Mouse (Mus musculus) urinary bladder, adult 18-20 months (tissue): ENCODE measurements around the gene 4921536K21Rik.

Experiments used
- DNase-seq, 2 experiments: peaks; one replicate each; pipeline ENCODE4 v3.0.0; 2022; ENCODE audit warnings: low spot score in 2 of 2, mixed read lengths in 2 of 2

The 4921536K21Rik gene

DNA sequence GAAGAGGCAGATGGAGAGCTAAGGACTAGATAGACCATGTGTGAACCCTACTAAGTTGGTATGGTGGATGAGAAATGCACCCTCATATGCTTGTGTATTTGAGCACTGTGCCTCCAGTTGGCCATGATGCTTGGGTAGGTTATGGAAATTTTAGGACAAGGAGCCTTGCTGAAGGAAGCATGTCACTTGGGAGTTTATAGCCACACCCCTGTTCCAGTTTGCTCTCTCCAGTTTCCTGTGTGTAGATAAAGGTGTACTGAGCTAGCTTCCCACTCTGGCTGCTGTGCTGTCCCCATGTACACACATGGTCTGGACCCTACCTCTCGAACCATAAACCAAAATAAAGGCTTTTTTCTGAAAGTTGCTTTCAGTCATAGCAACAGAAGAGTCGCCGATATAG is 40.7 kb downstream of the 4921536K21Rik start:
- no peak for DNase-seq

DNA sequence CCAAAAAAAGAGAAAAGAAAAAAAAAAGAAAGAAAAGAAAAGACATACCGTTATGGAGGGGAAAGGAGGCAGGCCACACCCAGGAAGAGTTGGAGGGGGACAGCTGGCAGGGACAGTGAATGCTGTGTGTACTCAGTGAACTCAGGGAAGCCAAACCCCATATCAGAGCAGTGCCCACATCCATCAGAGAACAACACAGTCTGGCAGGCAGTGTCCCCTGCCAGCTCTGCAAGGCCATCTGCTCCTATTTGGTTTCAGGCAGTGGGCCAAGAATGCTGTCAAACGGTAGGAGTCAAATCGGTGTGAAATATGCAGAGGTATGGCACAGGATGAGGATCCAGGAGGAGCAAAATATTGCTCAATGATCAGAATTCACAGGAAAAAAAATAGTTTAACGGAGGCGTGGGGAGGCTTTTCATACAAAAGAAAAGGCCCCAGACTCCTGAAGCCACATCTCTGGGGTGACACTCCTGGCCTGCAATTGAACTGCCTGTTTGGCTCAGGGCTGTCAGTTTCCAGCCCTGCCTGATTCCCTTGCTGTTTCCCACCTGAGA is 41.3 kb downstream of the 4921536K21Rik start:
- DNase-seq: no peak

DNA sequence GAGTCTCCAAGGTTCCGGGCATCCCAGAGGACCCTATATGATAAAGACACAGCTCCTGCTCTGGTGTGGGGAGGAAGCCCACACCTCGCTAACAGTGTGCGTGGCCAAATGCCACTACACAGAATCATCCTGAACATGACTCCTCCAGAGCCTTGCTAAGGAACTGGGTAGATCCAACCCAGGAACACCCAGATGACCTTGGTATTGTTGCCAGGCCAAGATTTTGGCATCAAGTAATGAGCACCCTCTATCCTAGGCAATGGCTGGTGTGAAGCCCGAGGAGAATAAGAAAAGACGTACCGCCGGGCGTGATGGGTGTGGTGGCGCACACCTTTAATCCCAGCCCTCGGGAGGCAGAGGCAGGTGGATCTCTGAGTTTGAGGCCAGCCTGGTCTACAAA is 41.9 kb downstream of the 4921536K21Rik start:
- DNase-seq: no peak

DNA sequence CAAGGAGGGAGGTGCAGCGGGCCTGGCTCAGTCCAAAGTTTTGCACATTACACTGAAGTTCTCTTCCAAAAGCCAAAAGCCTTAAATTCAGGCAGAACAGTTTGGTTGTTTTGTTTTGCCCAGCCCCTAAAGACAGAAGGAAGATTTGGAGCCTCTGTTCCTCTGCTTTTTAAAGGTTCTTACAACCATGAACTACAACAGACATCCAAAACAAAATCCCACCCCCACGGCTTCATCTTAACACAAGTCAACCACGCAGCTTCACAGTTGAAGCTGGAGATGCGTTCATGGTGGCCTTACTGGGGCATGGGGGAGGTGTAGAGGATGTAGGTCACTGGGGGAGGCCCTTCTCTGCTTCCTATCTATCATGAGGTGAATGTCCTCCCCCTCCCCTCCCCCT is 43.0 kb downstream of the 4921536K21Rik start:
- DNase-seq: no peak

DNA sequence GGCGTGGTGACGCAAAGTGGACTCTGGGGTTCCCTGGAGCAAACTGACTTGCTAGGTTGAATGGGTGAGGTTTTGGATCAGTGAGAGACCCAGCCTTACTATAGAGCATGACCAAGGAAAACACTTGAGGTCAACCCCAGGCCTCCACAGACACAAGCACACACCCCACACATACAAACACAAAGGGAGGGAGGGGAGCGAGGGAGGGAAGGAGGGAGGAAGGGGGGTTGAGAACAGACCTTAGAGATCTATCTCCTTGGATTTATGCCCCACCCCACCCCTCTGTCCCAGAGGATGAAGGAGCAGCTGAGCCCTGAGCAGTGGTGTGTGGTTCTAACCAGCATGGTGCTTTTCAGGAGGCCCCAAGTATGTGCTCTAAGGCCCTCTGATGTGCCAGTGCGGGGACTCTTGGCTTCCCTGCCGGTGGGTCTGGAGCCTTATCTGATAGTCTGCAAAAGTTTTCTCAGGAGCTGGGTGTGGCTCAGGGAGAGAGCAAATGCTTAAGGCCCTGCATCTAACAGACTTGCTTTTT is 44.1 kb downstream of the 4921536K21Rik start:
- no peak for DNase-seq

DNA sequence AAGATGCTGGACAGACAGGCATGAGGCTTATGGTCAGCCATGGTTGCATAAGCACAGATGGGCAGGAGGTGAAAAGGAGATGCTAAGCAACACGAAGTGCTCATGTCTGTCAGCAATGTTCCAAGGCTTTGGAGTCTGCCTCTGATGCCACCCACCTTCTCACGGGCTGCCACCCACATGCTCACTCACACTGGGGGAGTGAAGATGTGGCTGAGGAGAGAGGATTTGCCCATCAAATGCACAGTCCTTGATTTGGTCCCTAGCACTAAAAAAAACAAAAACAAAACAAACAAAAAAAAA is 44.6 kb downstream of the 4921536K21Rik start:
- DNase-seq: no peak

DNA sequence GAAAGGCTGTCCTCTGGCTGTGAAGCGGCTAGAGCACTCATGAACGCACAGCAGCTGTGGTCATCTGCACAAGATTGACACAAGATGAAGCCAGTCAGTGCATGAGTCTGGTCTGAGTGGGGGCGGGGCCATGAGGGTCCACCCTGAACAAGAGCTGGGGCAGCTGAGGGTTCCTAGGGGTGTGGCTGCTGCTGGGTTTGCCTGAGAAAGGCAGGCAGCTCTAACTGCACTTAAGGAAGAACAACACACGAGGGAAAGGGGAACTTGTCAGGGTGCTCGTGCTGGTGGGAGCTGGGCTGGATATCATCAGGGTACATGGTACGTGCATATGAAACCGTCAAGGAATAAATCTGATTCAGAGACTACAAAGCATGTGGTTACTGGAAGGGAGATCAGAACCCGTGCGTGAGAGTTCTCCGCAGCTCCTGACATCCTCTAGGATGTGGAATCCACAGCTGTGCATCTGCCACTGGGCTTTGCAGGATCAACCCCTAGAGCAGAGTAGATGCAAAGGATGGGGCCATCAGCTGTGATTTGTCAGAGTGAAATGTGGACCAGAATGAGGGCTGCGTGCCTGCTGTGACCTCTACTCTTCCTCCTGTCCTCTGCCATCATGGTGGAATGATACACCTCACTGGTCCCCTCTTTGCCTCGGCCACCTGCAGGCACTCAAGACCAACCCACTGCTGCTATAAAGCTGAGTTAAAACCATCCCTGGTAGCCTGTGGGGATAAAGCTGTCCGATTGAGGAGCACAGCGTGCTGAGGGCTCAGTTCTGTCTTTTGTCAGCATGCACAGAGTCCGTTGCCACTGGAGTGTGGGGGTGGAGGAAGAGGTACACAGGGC is 45.2 kb downstream of the 4921536K21Rik start:
- DNase-seq: no peak

DNA sequence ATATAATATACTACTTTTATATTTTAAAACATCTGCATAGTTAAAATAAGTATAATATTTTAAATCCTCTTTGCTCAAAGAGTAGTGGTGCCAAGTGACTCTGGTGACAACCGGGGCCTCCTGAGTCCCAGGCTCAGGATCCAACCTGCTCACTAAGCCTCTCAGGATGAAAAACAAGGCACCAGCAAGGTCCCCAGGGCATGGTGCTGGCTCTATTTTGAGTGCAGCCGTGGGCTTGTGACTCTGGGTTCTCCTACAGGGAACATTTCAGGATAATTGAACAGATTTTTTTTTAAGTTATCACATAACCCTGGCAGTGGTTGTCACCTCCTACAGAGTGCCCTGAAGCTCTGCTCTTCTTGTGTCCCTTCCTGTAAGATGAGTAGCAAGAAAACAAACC is 48.5 kb downstream of the 4921536K21Rik start:
- no peak for DNase-seq

DNA sequence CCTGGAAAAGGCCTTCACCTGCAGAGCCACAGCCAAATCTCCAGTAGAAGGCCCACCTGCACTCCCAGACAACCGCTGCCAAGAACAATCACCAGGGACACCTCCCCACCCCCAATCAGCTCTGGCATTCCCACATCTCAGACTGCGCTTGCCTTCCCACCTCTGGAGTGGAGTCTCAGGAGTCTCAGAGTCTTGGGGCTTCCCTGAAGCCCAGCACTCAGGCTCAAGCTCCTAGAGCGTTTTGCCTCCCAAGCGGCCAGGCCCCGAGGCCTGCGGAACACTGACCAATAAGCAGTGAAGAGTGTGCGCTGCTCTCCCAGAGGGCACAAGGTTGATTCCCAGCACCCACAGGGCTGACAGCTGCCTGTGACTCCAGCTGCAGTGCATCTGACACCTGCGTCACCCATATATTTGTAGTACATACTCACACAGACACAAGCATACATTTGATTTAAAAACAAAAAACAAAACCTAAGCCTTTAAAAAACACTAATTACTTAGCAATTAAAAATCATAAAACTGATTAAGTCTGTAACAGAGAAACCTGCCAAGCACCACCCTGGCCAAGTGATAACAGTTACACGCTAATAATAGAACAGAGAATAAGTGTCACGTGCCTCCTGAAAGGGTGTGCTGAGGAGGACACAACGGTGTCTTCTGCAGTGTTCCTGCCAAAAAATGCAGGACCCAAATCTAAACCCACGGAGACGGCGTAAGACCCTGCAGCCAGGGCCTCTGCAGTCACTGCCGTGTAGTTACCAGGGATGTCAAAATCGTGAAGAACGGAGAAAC is 50.8 kb downstream of the 4921536K21Rik start:
- no peak for DNase-seq
